Mouse (Mus musculus) spleen, adult 2 months (tissue): ENCODE measurements at regions not wholly inside any gene's neighbourhood (a gene's known extent, or its start where the extent isn't known, plus 50 kb on each side); places are given as distances from the start of the nearest gene placed in this dataset.

Experiments
- CTCF ChIP-seq: fragments of 200-500 bp; IDR thresholded peaks from 2 replicates; pipeline ENCODE4 v1.5.1; 2011; ENCODE audit warnings: mild to moderate bottlenecking, inconsistent platforms; ENCODE audit not compliant: insufficient read depth, insufficient read length, insufficient replicate concordance; ENCODE audit errors: extremely low read depth
- POLR2A ChIP-seq: fragments of 200-500 bp; IDR thresholded peaks from 2 replicates; pipeline ENCODE4 v1.6.1; 2011; ENCODE audit warnings: low read depth, low read length, inconsistent platforms

GRCm38 (mm10) chr2:170263594-170263993 lies 115.7 kb upstream of the Zfp217 start:
- no peak for TF ChIP-seq CTCF
- TF ChIP-seq POLR2A, result no peak
